Mouse (Mus musculus) left cerebral cortex, postnatal 4 days (tissue): ENCODE measurements around the gene Mettl14. TPM values are rescaled to one million over a fixed set of nuclear protein-coding genes. Genes with fewer than 3 reads are reported as not detected.
A peak's percentile ranks its signal among the peaks of the same experiment; 100 is the strongest.
"Not testable (repeated sequence)": the region's sequence is repeated elsewhere in the genome, so short reads cannot be mapped to it uniquely, and the experiment has no call there.

Source experiments
- DNase-seq: peaks from one replicate; pipeline ENCODE4 v3.0.0-alpha.2; 2022
- intact Hi-C: fragments of 180-260 bp; cut with DNase I; formaldehyde crosslinking; loops from one replicate; pipeline ENCODE4 v1.15.1; 2025
- total RNA-seq, 2 experiments: library from RNA; stranded (reverse); gene quantifications; 2 replicates each; pipeline ENCODE4 v1.2.3; 2021

The Mettl14 gene
- total RNA-seq, result 10 to 100 TPM; 17.9 to 19.7 TPM

DNA sequence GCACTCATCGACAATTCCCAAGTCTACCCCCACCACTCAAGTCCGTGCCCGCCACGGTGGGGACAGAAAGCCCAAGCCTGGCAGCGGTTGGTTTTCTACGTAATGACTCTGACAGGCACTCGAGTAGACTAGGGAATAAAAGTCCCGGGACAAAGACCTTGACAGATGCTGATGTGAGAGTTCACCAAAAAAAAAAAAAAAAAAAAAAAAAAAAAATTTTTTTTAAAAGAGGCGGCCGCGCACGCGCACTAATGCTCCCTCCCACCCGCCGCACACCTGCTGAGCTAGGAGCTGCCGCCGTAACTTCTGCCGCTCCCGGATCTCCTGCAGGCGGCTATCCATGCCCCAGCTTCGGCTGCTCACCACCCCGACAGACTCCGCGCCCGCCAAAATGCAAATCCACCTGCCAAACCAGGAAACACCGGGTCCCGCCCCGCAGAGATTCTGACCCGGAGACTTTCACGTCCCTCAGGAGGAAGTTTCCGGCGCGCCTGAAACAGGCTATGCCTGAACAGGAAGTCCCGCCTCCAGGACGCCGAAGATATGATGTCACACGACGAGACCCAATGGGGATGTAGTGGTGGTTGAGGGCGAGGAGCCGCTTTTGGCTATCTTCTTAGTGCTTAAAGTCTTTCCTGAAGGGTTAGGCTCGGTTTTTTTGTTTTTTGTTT is at the start of gene Mettl14:
Mettl14 (minus strand) TSS at position 623 of the 671 bp plus-strand sequence.
- intact Hi-C loops, result loop anchor here (10.0 kb wide), 1 partner anchor 119 kb away; no protein-coding TSS in a partner anchor
- DNase-seq, result peak; percentile 97

DNA sequence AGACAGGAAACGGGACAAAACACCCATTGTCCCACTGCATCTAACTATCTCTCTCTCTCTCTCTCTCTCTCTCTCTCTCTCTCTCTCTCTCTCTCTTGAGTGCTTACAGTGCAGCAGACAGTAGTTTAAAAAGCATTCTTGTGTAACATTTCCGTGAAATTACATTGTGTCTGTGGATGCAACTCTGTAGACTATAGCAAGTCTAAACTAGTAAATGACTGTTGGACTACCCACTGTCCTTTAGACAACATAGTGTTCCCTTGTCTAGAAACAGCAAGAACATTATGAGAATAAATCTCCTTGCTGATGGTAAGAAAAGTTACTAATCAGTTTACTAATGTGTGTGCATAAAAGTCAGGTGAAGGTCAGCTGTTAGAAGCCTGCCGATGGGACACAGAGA is 47.5 kb upstream of the Mettl14 start:
- DNase-seq, result no peak
- intact Hi-C loops, result no loop called here

DNA sequence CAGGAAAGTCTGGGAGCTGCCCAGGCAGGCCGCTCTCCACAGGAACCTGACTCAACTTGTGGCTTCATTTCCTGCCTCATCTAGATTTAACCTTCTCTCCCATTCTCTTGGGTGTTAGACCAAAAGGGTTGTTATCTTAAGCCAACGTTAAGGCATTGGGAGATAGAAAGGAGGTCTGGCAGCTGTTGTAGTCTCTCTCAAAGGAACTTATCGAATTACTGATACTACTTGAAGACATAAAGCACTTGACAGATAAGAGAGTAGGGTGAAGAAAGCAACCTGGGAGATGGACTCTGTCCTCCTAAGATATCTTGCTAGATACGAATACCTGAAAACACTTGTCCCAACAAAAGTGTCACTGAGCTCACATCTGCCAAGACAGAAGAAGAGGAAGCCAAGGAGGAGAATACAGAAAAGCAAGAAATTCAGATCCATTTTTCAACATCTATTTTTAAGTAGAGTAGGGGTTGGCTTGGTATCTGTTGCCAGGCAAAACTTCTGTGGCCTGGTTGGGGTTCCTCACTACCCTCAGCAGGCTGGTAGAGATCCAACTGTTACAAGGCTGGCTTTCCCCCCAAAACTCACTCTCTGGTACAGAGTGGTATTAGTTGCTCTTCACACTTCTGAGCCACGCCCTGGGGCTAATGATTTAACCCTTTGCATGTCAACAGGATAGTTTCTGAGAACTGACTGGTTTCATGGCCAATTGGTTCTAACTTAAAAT is 46.2 kb upstream of the Mettl14 start:
- intact Hi-C loops, result no loop called here
- DNase-seq, result no peak

DNA sequence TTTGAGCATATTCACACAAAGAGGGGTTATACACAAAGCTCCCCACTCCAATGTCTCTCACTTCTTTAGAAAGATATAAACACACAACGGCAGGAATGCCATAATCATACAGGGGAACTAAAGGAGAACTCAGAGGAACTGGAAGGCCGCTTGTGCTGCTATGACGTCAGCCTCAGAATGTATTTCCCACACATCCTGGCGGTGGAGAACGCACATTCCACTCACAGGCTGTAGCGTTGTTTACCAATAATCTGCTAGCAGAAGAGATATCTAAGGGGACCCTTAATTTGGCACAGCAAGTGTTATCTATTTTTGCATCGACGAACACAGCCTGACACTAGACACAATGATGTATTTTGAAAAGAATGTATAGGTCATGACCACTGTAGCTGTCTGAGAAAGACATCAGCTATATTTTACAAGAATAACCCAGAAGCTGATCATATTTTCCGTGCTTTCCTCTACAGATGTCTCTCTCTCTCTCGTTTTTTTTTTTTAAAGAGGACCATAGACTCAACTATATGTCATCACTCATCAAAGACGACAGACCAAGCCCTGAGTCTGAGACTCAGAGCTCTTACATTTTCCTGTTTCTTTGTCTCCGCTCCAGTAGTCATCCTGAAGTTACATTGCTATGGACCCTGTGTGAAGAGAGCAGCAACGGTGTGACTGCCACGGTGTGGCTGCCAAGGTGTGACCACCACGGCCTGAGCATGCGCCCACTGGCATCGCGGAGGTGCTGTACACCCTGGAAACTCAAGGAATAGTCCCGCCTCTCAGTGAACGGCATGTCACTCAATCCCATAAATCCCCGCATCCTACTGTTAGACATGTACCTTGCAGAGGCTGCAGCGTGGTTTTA is 43.9 kb upstream of the Mettl14 start:
- intact Hi-C loops, result no loop called here
- no peak for DNase-seq

DNA sequence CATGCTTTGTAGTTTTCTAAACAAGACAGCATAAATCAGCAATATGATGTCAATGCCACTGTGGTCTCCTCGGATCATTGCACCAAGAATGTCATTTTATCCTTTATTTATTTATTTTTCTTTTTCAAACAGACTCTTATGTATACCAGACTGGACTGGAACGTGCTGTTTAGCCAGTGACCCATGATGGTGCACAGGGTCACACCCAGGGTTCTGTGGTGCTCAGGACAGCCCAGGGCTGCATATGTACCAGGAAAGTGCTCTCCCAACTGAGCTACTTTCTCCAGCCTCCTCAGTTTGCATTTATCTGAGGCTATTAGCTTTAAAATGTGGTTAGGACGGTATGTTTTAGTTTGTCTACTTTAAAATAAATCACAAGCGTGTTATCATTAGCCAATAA is 42.1 kb upstream of the Mettl14 start:
- DNase-seq, result no peak
- intact Hi-C loops, result no loop called here

DNA sequence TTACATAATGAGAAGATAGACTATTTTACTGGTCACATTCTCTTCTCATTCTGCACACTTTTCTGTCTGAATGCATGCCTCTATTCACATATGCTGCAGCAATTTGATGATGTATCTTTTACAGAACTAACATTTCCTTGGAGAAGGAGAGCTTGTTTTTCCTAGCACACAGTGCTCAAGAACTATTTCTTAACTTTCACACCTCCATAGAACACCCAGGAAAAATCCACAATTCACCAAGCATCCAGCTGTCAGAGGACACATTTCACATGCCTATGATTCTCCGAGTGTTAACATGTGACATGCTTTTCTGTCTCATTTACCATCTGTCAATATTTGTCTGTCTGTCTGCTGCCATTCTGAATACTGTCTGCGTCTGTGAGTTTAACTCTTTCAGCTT is 39.7 kb upstream of the Mettl14 start:
- intact Hi-C loops, result no loop called here
- no peak for DNase-seq

DNA sequence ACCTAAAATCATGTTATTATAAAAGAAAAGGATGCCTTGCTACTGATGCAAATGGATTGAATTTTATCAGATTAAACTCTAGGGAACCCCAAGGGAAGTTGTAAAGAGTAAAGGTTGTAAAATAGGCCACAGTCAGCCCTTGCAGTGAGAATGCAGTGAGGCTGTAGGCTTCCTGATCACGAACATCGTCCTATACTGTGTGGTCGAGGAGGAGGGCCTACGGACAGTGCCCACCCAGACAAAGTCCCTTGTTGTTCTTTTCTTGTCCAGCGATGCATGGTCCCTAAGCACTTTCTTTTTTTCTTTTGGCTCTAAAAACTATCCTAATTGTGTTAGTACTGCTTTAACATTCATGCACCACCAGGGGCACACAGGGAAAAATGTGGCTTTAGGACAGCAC is 27.3 kb upstream of the Mettl14 start:
- DNase-seq, result no peak
- intact Hi-C loops, result no loop called here

DNA sequence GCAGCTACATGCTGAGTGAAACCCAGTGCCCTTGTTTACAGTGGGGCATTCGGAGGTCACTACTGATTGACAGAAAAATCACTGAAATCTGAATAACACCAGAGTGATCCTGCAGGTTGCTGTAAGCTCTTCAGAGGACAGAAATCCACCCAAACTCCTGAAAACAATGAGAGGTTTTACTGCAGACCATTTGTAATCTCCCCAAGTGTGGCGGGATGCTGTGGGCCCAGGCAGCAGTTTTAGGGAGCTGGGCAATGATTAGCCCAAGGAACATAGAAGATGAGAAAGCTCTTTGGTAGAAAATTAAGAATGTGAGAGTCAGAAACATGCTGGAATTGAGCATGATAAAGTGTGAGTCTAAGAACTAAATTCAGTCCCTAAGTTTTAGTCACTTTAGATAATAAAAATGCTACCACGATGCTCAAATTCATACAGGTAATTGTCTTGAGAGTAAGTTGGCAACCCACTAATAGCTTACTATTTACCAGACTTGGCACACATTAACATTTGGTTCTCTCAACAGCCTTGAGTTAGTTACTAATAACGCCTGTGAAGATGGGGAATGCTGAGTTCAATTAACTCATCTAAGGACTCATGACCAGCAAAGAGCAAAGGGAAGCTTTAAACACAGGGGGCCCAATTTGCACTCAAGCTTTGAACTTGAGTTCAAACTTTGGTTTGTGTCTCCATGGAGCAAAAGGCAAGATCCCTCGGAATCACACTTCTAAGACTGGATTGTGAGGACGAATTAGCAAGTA is 26.1 kb upstream of the Mettl14 start:
- no peak for DNase-seq
- intact Hi-C loops, result no loop called here

DNA sequence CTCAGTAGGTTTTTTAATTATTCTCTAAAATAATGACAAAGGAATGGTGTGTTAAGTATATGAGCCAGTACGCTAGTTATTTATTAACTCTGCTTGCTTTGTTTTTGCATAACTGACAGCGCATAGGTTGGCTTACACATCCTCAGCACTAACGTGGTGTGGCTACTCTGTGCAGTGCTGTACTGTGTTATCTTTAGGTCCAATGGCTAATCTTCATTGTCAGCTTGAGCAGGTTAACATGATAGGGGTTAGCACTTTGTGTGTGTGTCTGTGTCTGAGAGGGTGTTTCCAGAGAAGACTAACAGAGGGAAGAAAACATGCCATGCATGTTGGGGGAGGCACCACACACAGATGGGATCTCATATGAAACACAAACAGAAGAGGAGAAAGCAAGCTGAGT is 19.0 kb upstream of the Mettl14 start:
- DNase-seq, result no peak
- intact Hi-C loops, result no loop called here

DNA sequence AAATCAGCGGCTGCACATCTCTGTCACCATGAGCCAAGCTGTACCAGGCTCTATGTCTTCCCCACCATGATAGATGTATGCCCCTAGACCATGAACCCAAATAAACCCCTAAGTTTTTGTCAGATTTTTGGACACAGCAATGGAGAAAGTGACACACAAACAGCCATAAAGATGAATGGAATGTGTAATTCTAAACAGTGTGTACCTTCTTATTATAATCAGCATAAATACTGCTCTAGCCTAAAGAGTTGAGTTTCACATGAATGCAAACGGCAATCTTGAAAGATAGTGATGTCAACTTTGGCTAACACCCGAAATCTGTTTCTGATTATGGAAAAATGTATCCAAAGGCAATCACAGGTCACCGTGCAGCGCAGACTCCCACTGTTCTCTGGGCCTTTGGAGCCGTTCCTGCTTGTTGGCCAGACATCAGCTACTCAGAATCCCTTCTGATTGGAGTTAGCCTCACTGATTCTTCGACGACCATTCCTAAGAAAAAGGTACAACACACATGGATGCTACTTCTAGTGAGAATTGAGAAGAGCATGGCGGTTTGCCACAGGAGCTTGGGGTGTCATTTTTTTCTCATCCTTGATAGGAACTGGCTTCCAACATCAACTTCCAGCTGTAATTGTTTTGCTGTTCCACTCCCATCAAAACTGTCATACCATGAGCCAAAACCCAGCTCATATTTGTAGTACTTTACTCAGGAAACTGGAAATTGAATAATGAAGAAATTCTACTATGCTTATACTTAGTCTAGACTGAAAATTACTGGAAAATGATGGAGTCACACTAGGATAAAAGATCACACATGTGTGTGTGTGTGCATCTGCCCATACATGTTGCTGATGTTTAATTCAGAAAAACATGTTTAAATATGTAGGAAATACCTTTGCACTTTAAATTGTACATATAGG is 11.9 kb upstream of the Mettl14 start:
- DNase-seq, result no peak
- intact Hi-C loops, result no loop called here

DNA sequence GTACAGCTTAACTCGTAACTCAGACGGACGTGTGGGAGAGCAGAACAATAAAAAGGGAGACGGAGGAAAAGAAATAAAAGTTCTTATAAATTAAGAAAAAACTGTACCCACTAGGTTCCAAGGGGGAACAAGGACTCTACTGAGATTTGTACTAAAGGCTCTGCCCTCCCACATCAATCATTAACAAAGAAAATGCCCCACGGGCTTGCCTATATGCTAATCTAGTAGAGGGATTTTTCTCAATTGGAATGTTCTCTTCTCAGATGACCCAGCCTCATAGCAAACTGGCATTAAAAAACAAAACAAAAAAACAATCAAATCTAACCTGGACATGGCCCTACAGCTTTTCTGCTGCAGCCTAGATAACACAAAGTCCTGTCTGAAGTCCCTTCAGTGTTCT is 9.7 kb upstream of the Mettl14 start:
- intact Hi-C loops, result no loop called here
- DNase-seq, result no peak

DNA sequence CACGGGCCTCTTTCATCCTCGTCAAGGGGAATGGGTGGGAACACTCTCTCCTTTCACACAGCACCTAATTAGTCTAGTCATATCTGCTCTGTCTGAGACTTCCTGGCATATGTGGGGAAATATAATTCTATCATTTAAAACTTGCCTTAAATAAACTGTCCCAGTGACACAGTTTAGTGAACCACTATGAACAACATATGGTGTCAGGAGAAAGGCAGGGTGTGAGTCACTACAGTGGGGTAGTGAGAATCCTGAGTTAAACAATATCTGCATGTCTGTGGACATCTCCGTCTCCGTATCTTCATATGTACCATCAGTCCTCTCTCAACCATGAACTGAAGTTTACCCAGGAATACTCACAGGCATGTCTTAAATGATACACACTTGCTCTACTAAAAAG is 5.3 kb upstream of the Mettl14 start:
- intact Hi-C loops, result no loop called here
- no peak for DNase-seq

DNA sequence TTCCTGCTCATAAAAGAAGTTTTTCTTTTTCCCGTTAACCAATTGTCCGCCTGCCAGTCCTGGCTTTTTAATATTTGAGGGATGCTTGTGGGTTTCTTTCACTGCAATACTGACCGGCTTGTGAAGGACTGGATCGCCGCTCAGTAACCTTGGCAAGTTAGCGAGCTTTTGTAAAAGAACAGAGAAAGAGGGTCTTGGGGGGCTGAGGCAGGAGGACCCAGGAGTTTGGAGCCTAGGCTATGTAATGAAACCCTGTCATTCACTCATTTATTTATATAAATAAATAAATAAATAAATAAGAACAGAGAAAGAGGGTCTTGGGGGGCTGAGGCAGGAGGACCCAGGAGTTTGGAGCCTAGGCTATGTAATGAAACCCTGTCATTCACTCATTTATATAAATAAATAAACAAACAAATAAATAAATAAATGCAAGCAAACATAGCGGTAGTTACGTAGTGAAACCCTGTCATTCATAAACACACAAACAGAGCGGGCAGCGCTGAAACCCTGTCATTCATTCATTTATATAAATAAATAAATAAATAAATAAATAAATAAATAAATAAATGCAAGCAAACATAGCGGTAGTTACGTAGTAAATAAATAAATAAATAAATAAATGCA is 361 bp upstream of the Mettl14 start:
- not testable (repeated sequence) for DNase-seq
- intact Hi-C loops, result loop anchor here (10.0 kb wide), 1 partner anchor 119 kb away; no protein-coding TSS in a partner anchor

DNA sequence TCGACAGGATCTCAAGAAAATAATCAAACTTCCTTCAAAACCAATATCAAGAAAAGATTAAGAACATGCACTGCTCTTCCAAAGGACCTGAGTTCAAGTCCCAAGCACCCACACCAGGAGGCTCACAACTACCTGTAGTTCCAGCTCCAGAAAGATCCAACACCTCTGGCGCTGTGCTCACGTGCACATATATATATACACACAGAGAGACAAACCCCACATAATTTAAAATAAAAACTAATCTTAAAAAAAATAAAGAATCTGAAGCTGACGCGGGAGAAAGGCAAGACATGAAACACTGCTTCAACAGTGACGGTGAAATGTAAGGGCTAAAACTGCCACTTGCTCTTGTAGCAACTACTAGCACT is 806 bp downstream of the Mettl14 start:
- no peak for DNase-seq
- intact Hi-C loops, result loop anchor here (10.0 kb wide), 1 partner anchor 120 kb away; no protein-coding TSS in a partner anchor

DNA sequence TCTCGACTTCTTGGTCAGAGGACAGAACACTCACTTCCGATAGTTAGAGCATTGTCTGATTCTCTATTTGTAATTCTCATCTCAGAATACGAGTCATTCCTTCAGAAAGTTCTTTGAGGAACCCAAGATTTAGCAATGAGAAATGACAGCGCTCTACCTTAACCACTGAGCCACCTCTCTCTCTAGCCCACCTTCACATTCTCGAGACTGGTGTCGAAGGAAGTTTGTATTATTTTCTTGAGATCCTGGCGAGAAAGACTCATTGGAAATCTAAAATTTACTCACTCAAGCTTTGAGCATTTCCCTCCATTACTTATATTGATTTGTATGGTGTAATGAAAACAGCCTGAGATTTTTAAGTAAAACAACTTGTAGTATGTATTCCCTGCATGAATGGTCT is 1.5 kb downstream of the Mettl14 start:
- DNase-seq, result no peak
- intact Hi-C loops, result loop anchor here (10.0 kb wide), 1 partner anchor 120 kb away; no protein-coding TSS in a partner anchor

DNA sequence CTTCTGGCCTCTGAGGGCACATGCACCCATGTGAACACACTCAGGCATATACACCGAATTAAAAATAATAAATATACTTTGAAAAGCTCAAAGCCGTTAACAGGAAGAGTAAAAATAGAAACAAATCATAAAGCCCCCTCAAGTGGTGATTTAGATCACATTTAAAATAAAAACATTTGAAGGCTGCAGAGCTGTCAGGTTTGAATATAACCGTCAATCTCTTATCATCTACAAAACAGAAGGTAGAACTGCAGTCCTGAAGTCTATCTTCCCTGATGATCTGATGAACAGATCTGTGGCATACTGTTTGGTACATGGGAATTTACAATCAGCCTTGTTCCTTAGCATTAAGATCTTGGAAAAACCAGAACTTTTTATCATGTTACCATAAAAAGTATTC is 9.3 kb downstream of the Mettl14 start:
- intact Hi-C loops, result no loop called here
- no peak for DNase-seq

DNA sequence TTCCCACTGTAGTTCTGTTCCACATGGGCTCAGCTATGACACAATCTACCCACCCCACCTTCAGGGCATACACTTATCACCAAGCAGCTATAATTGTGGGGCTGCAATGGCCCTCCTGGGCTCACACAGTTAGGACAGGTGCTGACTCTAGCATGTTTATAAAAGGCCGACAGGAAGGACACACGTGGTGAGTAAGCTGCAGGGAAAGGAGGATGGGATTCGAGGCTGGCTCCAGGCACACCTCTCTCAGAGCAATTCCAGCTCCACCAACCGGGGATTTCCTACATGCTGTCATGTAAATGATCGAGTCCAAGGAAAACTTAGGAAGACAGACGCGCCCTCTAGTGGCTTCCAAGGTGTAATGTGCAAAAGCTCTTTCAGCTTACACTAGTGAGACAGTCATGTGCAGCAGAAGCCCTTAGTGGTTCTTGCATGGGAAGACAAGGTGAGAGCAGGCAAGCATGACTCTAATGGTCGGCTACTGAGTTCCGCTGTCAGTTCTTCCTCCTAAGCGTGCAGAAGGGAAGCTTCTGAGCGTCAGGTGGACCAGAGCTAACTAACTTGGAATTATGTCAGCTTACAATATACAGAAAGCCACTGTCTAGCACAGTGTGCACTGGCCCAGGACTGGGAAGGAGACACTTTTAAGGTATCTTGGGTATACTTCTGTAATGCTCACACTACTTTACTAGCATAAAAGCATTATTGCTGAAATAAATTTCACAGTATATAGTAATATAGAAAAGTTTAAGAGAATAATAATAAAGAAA is 14.0 kb downstream of the Mettl14 start:
- intact Hi-C loops, result no loop called here
- peak; percentile 70 for DNase-seq

DNA sequence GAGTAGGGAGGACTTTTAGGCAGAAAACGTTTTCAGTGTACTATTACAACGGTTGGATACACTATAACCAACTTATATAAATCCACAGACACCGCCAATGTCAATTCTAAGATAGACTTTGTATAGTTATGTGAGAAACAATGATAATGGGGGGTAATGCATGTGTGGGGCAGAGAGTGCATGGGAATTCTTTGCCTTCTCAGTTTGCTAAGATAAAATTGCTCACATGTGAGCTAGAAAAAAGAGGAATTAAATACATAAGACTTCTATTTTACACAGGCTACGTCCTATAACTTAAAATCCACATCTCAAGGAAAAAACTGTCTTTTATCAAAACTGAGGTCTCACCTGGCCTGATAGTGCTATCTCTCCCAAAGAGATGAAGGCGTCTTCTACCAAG is 15.0 kb downstream of the Mettl14 start:
- intact Hi-C loops, result no loop called here
- no peak for DNase-seq
